Mouse (Mus musculus) c-Kit-positive CD71-positive TER-119-positive erythroid progenitor cells, embryonic 14.5 days (primary cell): ENCODE results near the gene Cdk1.
A peak's percentile ranks its signal among the peaks of the same experiment; 100 is the strongest.

ENCODE experiments used
- DNase-seq: peaks from one replicate; pipeline ENCODE4 v3.0.0-alpha.2; 2013; ENCODE audit warnings: low spot score

Gene Cdk1

DNA sequence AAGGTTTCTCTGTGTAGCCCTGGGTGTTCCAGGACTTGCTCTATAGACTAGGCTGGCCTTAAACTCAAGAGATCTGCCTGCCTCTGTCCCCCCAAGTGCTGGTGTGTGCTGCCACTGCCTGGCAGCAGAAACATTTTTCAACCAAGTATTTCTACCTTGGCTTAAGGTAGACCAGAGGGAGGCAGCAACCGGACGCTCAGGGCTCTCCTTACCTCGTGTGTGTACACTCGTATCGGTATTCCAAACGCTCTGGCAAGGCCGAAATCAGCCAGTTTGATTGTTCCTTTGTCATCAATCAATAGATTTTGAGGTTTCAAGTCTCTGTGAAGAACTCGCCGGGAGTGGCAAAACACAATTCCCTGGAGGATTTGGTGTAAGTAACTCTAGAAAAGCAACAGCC is 10.4 kb downstream of the Cdk1 start:
- DNase-seq: no peak

DNA sequence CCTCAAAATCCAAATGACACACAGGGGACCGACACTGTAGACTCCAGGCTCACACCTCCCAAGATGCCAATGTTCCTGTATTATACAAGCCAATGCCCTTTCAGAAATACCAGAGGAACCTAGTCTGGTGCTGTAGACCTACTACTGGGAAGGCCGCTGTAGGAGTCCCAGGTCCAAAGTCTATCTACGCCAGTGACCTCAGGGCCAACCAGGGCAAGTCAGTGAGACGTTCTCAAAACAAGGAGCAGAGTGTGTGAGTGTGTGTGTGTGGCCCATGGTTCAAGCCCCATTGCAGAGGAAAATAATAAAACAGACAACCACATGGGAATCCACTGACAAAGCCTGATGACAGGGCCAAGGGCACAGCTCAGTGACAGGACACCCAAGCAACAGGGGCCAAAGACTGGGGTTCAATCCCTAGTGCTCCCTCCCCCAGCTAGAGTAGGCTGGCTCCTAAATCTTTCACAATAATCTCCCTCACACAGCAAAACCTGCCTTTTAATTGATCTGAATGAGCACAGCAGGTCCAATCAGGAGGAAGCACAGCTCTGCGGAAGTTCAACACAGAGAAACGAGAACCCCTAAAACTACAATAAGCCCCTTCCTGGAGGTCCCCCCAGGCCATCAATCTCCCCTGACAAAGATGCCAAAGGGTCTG is 11.0 kb downstream of the Cdk1 start:
- DNase-seq: no peak

DNA sequence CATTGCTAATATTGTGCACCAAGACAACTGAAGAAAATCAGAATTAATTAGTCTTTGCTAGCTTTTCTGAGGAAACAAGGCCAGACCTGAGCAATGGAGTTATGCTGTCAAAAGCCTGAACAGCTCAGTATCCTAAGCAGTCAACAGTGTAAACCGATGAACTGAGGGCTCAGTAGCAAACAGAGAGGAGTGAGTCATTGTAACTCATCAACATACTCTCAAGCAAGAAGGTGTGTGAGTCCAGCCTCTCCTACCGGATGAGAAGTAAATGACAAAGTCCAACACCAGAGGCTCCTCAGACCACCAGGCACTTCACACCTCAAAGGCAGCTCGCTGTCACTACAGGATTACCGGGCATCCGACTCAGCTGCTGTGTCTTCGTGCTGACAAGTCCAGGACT is 12.7 kb downstream of the Cdk1 start:
- DNase-seq: no peak

DNA sequence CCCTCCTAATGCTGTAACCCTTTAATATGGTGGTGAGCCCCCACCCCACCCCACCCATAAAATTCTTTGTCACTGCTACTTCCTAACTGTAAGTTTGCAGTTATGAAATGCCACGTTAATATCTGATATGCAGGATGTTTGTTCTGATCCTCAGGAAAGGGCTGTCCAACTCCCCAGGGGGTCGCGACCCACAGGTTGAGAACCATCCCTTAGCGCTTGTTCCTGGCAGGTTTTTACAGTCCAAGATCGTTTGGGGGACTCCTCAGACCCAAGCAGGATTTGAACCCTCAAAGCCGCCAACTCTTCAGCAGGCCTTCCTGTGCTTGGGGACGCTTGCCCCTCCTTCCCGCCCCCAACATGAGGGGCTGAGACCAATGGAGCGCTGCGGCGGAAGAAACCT is 16.5 kb downstream of the Cdk1 start:
- no peak for DNase-seq

DNA sequence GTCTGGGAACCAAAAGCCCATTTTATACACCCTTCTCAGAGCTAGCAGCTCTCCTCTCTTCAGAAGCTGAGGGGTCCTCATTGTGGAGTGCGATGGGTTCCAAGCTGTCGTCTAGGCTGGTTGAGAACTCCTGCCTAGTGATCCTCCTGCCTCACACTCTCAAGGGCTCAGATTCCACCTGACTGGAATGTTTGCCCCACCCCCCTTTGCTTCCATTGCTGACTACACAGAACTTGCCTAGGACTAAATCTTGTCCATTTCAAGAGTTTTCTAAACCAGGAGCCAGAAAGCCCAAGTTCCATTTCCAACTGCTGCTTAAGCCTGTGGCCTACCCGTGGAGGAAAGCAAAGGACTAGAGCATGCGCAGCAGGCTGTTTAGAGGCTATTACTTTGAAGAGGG is 17.1 kb downstream of the Cdk1 start:
- no peak for DNase-seq

DNA sequence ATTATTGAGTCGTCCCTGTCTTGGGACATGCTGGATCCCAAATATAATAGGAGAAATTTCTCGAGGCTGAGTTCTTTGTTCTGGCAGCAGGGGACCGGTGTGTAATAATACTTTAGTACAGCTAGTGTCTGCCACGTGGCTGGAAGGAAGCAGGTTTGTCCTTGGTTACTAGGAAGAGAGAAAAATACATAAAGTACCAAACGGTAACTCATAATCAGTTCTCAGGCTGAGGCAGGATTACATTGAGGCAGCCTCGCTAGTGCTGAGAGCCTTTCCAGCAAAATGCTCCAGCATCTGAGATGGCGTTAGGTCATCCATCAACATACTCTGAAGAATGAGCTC is 17.6 kb downstream of the Cdk1 start:
- no peak for DNase-seq

DNA sequence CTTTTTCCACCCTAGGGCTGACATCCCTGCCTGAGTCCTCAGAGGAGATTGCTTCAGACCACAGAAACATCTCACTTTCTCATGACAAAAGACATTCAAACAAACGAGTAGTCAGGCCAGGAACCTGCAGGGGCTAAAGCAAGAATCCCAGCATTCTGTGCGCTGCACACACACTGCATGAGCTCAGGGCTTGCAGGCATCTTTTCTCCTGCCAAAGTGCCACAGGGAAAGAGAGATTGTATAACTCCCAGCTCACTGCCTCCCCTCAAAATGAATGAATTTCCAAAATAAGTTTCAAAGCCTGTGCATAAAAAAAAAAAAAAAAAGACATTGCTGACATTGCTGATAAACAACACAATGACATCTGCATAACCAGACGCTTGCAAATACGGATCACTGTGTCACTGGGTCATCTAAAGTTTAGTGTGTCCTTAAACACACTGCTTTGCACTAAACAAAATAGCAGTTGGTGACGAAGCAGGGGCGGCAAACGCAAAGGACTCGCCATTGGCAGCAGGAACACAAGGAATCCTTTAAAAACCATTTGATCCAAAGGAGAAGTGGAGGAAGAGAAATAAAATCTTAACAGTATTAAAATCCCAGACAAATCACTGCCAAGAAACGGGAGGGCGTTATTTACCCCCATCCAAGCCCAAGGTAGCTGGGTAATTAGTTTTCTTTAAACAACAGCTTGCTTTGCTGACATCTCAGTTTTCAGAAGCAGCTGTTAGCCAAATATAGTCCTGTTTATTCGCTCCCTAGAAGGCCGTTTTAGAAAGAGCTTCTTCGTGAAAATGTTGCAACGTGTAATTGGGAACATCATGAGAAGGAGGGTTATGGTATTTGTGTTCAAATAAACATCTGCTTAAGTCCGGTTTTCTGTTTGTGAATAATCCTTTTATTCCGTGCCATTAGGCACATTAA is 18.2 kb downstream of the Cdk1 start:
- no peak for DNase-seq

DNA sequence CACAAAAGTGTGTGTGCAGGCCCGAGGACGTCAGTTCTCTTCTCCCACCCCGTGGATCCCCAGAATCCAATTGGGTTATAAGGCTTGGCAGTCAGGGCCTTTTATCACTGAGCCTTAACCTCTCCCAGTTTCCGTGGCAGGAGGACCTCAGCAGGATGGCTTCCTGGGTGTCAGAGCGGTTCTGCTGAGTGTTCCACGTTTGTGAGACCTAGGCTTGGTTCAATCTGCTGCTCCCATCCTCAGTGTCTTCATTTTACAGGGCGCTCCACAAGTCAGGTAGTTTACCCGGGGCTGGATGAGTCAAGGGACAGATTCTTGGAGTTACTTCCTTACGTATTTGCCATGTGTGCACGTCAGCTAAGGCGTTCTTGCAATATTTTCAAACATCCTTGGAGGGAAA is 19.5 kb downstream of the Cdk1 start:
- DNase-seq: no peak

DNA sequence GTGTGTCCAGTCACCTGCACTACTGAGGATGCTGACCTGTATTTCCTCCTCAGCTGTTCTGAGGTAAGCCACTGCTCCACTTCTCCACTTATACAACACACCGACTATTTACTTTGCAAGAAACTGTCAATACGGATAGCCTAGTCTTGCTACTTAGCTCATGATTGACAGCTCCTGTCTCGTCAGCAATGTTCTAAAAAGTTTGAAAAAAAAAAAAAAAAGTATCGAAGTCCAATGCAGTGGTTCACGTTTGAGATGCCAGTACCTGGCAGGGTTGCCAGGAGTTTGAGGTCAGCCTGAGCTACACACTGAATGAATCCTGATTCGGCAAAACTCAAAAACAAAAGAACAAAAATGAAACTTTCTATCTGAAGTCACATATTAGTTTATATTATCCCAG is 21.5 kb downstream of the Cdk1 start:
- no peak for DNase-seq

DNA sequence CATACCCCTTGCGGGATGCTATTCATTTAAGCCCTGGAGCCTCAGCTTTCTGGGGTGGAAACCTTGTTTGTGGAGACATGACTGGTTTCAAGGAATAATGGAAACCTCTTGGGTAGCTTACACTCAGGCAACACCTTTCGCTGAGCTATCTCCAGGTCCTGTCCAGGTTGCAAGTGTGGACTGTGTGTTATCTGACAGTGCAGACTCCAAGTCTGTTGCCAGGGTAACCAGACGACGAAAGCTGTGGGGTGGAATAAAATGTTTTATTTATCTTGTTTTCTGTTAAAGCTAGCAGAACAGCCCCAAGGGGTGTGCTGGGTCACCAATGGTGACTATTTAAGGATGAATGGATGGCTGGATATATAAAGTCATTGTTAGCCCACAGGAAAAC is 24.1 kb downstream of the Cdk1 start:
- no peak for DNase-seq

DNA sequence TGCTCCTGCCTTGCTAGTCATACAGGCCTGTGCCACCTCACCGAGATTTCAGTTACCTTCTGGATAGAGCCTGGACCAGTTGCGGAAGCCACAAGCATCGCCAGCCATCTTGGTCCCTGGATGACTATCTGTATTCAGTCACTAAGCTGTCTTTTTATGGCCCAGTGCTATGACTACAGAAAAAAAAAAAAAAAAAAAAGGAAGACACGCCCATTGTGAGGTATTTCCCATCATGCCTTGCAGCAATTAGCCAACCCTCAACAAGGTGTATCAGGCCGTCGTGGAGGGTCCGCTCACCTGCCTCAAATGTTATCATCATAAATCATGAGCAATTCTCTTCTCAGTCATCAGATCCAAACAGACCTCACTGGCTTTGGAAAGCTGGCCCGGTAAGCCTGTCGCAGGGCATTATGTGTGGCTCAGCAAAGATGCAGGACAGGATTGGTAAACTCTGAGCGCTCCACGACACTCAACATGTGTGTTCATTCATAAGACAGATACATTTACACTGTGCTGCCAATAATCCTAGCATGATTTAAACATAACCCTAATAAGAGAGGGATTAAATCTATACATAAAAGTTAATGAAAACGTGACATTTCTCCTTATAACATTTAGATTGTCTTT is 24.6 kb downstream of the Cdk1 start:
- no peak for DNase-seq

DNA sequence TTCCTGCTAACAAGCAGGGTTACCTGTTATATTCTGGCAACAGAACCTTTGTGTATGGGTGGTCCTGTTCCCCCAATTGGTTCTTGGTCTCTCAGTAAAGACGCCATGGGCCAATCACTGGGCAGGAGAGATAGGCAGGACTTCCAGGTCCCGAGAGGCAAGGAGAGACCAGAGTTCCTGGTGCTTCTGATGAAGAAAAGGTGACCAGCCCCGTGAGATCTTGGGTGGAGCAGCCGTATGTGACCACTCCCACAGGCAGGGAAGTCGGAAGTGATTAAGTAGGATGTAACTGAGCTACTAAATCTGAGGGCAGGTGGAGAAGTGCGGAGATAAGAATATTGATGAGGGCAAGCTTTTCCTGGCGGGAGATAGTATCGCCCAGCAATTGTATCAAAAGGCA is 25.4 kb downstream of the Cdk1 start:
- DNase-seq: no peak

DNA sequence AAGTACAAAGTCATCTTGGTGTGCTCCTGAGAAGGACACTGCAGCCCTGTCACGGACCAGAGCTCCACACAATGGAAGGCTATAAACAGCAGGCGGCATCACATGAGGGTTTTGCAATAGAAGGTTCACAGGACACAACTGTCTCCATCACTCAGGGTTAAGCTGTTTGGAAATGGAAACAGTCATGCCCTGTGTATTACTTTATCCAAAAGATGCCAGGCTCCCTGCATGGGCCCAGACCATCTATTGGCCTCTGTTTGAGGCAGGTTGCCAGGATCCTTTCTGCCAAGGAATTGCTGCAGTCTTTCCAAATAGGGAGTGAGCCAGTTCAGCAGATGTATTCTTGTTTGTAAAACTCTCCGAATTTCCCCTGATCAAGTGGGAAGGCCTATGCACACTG is 26.3 kb downstream of the Cdk1 start:
- no peak for DNase-seq

DNA sequence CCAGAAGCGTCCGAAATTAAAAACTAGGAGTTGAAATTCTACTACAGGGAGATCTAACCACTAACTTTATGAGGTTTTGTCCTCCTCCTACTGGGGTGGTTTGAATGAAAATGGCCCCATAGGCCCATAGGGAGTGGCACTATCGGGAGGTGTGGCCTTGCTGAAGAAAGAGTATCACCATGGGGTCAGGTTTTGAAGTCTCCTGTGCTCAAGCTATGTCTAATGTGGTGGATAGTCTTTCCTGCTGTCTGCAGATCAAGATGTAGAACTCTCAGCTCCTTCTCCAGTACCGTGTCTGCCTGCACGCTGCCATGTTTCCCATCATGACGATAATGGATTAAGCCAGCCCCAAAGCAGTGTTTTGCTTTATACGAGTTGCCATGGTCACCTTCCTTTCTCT is 27.9 kb downstream of the Cdk1 start:
- no peak for DNase-seq

DNA sequence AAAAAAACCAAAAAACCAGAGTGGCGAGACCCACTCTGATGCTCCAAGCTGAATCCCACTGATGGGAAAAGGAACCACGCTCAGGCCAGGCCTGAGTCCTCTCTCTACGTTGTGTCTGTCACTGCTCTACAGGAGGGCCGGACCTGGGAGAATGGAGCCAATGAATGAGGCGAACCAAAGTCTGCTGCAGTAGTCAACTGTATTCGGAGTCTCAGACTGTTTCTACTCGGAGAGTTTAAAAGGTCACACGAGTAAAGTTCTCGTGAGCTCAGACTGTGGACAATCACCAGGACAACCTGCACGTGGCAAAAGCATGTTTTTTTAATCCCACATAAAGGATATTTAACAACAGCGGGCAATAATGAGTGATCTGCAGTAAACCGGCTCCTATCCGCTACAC is 28.8 kb downstream of the Cdk1 start:
- no peak for DNase-seq

DNA sequence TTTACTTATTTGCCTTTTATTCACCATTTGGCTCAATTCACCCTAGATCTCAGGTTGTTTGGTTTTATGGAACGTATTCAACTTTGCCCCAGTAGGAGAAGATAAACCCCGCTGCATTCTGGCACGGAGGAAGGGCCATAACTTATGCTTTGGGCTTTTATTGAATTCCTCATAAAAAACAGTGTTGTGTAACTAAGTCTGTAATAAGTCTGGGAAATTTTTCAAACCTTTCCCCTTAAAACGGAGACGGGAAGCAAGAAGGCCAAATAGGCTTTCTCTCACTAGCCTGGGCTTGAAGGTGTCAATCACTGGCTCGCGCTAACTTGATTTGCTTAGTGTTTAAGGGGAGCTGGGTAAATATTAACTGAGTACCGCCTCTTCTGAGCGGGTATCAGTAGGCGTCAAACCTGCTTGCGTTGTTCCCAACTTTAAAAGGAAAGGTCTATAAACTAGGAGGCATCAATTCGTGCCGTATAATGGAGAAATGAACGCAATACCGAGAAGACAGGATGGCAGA is 31.2 kb downstream of the Cdk1 start:
- DNase-seq: no peak

DNA sequence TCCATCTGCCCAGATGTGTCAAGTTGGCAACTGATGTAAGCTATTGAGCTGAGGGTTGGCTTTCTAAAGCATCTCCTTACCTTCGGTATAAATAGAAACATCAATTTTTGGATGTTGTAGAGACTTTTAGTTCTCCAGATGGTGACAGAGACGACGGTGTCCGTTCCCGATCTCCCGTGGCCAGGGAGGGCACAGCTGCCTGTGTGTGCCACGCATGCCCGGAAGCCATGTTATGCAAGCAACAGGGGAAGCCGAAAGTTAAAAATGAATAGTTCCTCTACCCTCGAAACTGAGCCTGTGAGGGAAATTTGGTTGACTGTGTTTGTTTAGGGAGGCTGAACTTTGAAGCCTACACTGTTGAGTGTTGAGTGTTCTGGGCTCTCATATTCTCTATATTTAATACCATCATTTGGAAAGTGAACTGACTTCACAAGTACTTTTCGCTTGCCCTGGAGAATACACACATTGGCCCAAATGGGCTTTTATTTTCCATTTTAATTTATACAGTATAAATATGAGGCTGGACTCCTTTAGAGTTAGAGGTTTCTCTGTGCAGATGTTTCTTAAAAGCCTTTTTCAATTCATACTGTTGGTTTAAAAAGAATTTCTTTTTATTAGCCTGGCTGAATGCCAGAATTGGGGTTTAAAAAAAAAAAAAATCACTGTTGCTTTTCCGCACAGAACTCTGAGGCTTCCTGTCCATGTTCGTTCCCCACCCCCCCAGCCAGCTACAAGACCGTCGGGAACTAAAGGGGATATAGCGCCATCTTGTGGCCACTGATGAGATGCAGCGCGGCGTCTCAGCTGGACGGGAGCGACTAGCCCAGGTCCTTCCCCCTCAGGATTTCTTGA is 31.8 kb downstream of the Cdk1 start:
- DNase-seq: peak; percentile 54

DNA sequence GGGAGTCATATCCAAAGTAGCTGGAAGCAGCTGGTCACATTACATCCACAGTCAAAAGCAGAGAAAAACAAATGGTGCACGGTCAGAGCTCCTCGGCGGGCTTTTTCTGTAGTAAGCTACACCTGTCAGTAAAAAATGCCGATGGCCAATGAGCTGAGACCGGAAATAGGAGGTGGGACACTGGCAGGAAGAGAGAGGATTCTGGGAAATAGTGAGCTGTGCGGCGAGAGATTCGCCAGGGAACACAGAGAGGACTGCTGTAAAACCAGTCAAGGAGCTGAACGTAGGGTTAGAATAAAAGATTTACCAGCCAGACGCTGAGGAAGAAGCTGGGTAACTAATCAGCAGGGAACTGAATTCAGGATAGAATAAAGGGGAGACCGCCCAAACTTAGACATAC is 34.2 kb downstream of the Cdk1 start:
- DNase-seq: no peak

DNA sequence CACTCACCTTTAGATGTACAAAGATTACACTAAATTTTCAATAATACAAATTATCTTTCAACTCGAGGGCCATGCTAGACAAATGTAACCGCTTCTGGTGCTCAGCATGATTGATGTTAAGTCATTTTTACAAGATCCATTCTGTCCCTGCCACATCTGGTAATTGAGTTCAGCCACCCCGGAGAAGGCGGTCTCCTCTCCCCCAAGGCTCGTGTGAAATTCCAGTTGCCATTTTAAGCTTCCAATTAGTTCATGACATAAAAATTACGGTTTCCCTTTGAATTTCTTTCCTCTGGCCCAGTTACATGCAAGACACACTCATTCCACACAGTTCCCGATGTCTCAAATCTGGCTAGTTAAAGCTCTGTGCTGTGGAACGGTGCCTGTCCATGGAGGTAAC is 38.8 kb downstream of the Cdk1 start:
- no peak for DNase-seq

DNA sequence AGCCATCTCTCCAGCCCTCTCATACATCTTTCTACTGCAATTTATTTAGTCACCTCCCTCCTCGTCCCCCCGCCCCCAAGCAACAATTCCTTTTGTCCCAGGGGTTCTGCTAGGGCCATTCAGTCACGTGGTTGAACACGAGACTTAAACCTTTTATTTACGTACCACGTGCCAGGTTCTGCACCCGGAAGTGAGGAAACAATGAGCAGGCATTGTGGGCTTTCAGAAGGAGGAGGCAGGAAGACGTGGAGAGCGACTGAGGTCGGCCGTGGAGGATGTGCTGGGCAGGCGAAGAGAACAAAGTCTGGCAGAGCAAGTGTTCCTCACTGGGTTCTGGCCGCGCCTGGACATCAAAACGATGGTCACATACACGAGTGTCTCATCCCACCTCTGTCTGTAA is 40.9 kb downstream of the Cdk1 start:
- no peak for DNase-seq

DNA sequence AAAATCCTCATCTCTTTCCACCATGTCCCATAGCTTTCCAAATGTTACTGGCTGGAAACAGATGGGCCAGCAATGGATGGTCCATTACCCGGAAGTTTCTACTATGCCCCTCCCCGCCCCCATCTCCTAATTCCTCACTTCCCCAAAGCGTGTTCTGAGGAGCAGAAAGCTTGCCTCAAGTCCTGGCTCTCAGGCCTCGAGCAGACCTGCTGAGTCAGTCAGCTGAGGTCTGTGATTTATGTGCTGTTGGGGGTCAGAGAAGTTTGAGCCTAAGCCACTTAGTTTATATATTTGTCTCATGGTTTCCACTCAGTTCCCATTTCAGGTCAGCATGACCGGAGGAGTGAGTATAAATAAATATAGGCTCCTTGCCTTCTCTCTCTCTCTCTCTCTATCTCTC is 43.6 kb downstream of the Cdk1 start:
- DNase-seq: no peak

DNA sequence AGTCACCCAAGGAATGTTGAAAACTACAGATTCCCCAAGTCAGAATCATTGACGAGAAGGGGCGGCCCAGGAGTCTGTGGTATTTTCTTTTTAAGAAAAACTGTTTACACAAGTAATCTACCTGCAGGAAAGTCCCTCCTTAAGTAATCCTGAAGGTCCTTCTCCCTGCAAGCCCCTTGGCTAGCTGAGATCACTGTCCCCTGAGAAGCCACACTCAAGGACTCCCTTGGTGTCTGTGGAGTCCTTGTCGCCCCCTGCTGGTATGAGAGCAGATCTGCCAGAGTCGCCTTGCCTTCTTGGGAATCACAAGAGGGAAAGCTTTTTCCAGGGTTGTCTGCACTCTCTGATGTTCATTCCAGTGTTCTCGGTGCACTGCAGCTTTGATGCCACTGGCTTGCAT is 45.7 kb downstream of the Cdk1 start:
- peak; percentile 50 for DNase-seq
